Mouse (Mus musculus): ENCODE data around the gene Olfr48.

The Olfr48 gene

DNA sequence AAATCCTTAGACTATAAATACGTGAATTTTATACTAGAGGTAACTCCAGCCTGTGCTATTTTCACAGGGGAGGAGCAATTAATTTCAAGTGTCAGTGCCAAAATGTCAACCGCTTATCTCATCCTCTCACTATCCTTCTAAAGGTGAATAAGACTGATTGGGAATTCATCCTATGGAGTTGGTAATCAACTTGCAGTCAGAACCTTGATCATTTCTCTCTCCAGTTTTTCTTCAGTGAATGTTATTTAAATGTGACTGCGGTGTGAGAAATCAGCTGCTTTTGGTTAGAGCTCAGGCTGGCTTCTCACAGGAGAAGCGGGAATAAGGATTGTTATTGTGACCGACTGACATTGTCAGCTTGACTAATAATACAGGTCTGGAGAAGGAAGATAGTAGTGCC, at the start of gene Olfr48:
Gene Olfr48 (minus strand): TSS at position 101 of the 400 bp plus-strand sequence.
- no peak for DNase-seq (ENCODE audit: low spot score)

DNA sequence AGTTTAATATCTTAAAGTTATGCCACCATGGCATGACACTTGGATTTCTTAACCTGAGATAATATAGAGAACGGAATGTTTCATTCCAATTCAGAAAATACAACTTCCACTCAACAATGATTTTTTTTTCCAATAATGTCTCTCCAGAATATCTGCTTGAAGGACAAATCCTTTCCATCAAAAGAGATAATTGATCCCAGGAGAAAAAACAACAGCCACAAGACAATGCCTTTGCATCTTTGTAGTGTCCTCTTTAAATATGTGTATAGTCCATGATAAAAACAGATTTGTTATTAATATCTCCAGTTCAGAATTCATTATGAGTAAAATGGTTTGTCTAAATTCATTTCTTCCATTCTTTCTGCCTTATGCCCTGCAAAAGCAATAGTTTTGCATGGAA, 30.1 kb upstream of the Olfr48 start, which contains the start of gene Olfr1257:
Gene Olfr1257 (plus strand): TSS at position 301 of the 400 bp plus-strand sequence.
- no peak for DNase-seq (ENCODE audit: low spot score)

DNA sequence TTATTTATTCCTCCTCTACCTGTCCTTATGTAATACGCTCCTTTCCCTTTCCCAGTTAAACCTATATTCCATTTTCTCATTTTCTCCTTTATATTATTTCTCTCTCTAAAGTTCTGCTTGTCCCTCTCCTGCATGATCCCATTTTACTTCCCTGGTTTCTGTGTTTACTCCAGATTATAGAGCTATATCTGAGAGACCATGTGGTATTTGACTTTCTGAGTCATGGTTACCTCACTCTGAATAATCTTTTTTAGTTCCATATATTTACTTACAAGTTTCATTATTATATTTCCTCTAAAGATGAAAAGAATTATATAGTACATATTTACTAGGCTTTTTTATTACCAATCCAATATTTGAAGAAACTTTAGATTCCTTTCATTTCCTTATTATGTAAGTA, 1.2 kb upstream of the Olfr48 start:
- no peak for DNase-seq (ENCODE audit: low spot score)

DNA sequence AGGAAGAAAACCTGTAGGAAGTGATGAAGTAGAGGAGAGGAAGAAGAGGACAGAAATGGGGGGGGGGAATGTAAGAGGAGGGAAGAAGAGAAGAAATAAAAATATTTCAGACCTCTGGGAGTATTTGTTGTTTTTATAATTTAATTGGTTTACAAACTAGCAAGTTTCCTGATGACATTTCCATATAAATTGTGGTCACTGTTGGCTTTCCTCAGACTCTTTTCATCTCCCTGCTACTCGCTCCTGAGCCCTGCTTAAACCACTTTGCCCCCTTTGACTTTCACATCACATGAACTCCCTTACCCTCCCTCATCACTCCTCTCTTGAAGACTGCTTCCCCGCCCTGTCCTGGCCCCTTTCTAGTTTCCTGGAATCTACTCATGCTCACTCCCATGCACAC, 6.5 kb downstream of the Olfr48 start, which contains the start of gene Olfr1256:
Gene Olfr1256 (minus strand): TSS at position 101 of the 400 bp plus-strand sequence.
- DNase-seq (ENCODE audit: low spot score) = no peak

DNA sequence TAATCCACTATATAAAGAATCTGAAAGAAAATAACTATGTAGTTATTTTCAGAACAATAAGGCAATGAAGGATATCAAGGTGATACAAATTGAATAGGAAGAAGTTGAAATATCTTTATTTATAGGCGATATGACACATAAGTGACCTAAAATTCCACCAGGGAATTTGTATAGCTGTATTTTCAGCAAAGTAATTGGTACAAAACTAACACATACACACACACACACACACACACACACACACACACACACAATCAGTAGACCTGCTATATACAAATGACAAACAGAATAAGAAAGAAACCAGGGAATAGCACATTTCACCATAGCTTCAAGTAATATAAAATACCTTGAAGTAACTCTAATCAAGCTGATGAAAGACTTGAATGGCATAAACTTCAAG, 27.8 kb downstream of the Olfr48 start:
- no peak for DNase-seq (ENCODE audit: low spot score)

DNA sequence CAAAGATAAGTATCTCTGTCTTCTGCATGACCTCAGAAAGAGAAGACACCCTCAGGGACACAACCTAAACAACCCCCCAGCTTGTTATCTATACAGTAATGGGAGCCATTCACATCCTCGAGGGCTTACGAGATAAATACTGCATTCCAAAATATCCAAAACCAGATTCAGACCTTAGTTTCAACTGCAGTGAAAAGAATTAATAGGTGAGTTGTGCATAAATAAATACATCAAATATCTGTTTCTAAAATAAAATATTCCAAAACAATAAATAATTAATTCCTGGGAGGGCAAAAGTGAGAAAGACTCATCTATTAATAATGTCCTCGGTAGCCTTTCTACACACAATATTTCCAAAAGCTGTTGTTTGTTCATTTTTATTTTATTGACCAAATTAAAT, 36.3 kb downstream of the Olfr48 start, which contains the start of gene Olfr1255:
Gene Olfr1255 (plus strand): TSS at position 301 of the 400 bp plus-strand sequence.
- no peak for DNase-seq (ENCODE audit: low spot score)

DNA sequence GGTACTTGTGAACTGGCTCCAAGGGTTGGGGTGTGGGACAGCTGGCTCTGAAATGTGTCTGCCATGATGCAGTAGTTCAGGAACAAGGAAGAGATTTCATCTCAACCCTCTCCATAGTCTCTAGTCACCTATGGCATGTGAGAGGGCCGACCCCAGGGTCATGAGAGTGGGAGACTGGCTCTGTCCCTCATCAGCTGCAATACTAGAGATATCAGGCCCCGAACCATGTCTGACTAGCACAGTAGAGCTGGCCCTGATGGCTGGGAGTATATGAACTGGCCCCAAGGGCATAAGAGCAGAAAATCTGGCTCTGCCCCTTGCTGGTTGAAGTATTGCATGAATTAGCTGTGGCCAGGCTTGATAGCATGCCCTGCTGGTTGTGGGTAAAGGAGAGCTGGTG, 37.3 kb downstream of the Olfr48 start:
- no peak for DNase-seq (ENCODE audit: low spot score)

DNA sequence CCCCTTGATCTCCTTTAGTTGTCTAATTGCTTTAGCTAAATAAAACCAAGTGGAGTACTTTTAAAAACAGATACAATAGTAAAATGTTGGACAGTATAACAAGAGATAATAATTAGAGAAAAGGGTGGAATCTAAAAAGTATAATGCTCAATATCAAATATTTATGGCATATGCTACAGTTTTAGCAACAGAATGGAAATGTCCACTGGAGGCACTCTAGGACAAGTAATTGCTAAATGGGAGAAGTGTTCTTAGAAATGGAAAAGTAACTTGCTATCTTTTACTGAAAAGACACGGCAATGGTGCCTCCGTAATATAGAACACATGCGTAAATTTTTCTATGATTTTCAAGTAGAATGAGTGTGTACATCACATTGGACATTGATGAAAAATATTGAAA, 48.4 kb downstream of the Olfr48 start:
- no peak for DNase-seq (ENCODE audit: low spot score)

DNA sequence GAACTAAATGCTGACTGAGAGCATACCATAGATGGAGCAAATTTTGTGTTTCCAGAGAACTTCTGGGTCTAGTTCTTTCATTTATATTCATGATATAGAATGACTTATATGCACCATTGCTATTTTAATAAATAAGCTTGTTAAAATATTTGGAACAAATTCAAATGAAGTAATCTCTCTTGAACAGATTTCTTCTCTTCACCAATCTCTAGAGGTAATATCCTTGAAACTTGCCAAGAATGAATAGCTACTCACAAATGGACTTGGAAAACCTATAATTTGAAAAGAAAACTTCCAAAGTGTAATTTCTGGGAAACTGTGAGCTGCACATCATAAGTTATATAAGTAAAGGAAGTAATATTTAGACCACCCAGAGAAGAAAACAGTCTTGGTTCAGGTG, 54.5 kb downstream of the Olfr48 start, which contains the start of gene Olfr1254:
Gene Olfr1254 (minus strand): TSS at position 101 of the 400 bp plus-strand sequence.
- no peak for DNase-seq (ENCODE audit: low spot score)

All from embryo, embryonic 10.5 days (tissue).